Mouse (Mus musculus) ES-Bruce4 (cell line): ENCODE data around the gene Gtf2f2.

Experiments
- CTCF ChIP-seq: IDR thresholded peaks from one replicate; pipeline ENCODE4 v1.8.1; 2011; ENCODE audit warnings: low read depth, low read length
- EP300 ChIP-seq: IDR thresholded peaks from 2 replicates; pipeline ENCODE4 v1.6.1; 2011; ENCODE audit warnings: low read depth, low read length; ENCODE audit not compliant: insufficient read depth
- POLR2A ChIP-seq: IDR thresholded peaks from one replicate; pipeline ENCODE4 v1.8.1; 2011; ENCODE audit warnings: low read length; ENCODE audit not compliant: insufficient read depth

GRCm38 (mm10) chr14:76044164-76044557 lies 33.5 kb upstream of the Gtf2f2 start:
- TF ChIP-seq POLR2A (no peak), CTCF (no peak), EP300 (no peak)
